Comparison of ENCODE assay signal across 14 mouse cellular contexts in the genomic region with DNA sequence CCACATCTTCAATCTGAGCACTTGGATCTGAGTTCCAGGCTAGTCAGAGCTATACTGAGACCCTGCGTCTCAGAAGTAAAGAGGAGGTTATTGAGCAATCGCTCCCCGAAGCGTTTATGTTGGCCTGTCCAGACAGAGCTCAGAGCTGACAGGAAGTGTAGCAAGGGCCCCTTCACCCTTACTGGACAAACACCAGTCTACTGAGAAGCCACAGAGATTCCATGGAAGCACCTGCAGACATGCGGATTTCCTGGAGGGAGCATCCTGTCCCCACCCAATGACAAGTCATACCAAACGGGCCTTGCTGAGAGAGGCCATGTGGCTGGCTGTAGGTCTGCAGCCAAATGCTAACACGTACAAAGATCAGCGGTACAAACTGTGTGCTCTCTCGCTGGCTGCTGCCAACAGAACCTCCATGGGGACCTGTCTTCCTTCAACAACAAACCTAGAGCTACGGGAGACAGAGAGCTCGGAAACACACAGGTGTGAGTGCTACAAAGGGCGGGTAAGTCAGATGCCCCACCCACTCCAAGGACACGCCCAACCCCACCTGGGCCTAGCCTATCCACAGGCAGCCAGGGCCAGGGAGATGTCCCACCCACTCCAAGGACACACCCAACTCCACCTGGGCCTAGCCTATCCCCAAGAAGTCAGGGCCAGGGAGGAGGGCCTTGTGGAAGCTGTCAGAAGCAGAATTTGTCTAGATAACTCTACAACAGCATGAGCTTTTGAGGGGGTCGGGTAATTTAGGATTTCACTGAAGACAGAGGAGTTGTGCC. TPM values are rescaled to one million over a fixed set of nuclear protein-coding genes. Genes with fewer than 3 reads are reported as not detected.
A peak's percentile ranks its signal among the peaks of the same experiment; 100 is the strongest.
DNase-seq lines count a peak whose midpoint lies in the region; ATAC-seq and TF ChIP-seq lines count a peak whose summit lies in the region.
"Had no signal": no experiment of that assay in that cellular context is flagged by ENCODE, and none has a peak within 500 bp of the region (broad histone marks: within the 10 kb centered on the region; RNA-seq: fewer than 3 reads in every experiment).

No protein-coding gene starts in this region.

- H3K9me3 ChIP-seq in limb, embryonic 11.5 days (ENCODE audit: control insufficient read depth, low read length), result no peaks in the 10 kb centered on the region
- no peaks in the 10 kb centered on the region for H3K9me3 ChIP-seq in limb, embryonic 10.5 days (replicated peaks)
- no peaks in the 10 kb centered on the region for H3K9me3 ChIP-seq in heart, postnatal 0 days (replicated peaks; ENCODE audit: control insufficient read depth, low read length)
- no peaks in the 10 kb centered on the region for H3K9me3 ChIP-seq in neural tube, embryonic 15.5 days (replicated peaks)

- ATAC-seq in limb, embryonic 11.5 days (ENCODE audit: insufficient number of reproducible peaks, low FRiP score, low TSS enrichment, low read depth), result peak; percentile 39; the same call in 1 of the 2 replicates
- ATAC-seq in heart, postnatal 0 days (ENCODE audit: insufficient read depth, low read depth), result 0 out of 2 replicates have a peak, but pooled peaks have one; percentile 3
- 0 out of 2 replicates have a peak, but pooled peaks have one; percentile 29 for ATAC-seq in megakaryocyte progenitor cell, adult 5-6 weeks (replicated peaks; ENCODE audit: poor library complexity)
- no peak for ATAC-seq in neural tube, embryonic 15.5 days (ENCODE audit: low FRiP score)
- ATAC-seq: CD4-positive, CD25-positive, alpha-beta regulatory T cell, adult 4 months had no signal

- peak overlapping the region; percentile 2; the same call in 1 of the 2 replicates for H3K27ac ChIP-seq in heart, adult 2 months
- no peak overlapping the region for H3K27ac ChIP-seq in limb, embryonic 11.5 days (replicated peaks; ENCODE audit: low read depth, low read length)
- no peak overlapping the region for H3K27ac ChIP-seq in limb, embryonic 10.5 days
- H3K27ac ChIP-seq in heart, postnatal 0 days (ENCODE audit: low read depth), result peak overlapping the region; percentile 56
- no peak overlapping the region for H3K27ac ChIP-seq in neural tube, embryonic 15.5 days (replicated peaks)
- H3K27ac ChIP-seq: kidney, postnatal 0 days; macrophage had no signal

- no peaks in the 10 kb centered on the region for H3K79me2 ChIP-seq in heart, adult 2 months (replicated peaks; ENCODE audit: control insufficient read depth, insufficient read depth, low read length)

- no peak for TF ChIP-seq POLR2A in heart, adult 2 months (IDR thresholded peaks at IDR 0.05; ENCODE audit: insufficient read depth, low read depth, low read length)

- no peak overlapping the region for H3K4me3 ChIP-seq in heart, adult 2 months
- H3K4me3 ChIP-seq in limb, embryonic 11.5 days (ENCODE audit: low read depth, low read length), result no peak overlapping the region
- no peak overlapping the region for H3K4me3 ChIP-seq in limb, embryonic 10.5 days
- no peak overlapping the region for H3K4me3 ChIP-seq in heart, postnatal 0 days (ENCODE audit: low read depth, low read length)
- no peak overlapping the region for H3K4me3 ChIP-seq in neural tube, embryonic 15.5 days (replicated peaks)
- H3K4me3 ChIP-seq: myocyte had no signal

- intact Hi-C loops in heart, adult 2 months (cut with DNase I), result loop anchor here (5.0 kb wide), 2 partner anchors 42 to 73 kb away; no protein-coding TSS in a partner anchor

- no peak overlapping the region for H3K9ac ChIP-seq in heart, adult 2 months (ENCODE audit: low read depth, low read length)
- no peak overlapping the region for H3K9ac ChIP-seq in limb, embryonic 11.5 days (ENCODE audit: low read length)
- H3K9ac ChIP-seq in heart, postnatal 0 days (replicated peaks; ENCODE audit: low read depth, low read length), result no peak overlapping the region
- no peak overlapping the region for H3K9ac ChIP-seq in neural tube, embryonic 15.5 days (replicated peaks)

- peak in 1 of 2 experiments; percentile 25 for DNase-seq in heart, adult 2 months
- DNase-seq in heart, postnatal 4 days, result no peak
- no peak for DNase-seq in limb, embryonic 11.5 days (ENCODE audit: low spot score)
- no peak for DNase-seq in limb, embryonic 10.5 days (ENCODE audit: low spot score)
- no peak for DNase-seq in heart, postnatal 0 days (ENCODE audit: low spot score)
- no peak for DNase-seq in right cerebral cortex, postnatal 4 days
- DNase-seq: adrenal gland, postnatal 25 days; thymus, postnatal 4 days had no signal

- H3K4me2 ChIP-seq in limb, embryonic 11.5 days (ENCODE audit: low read depth, severe bottlenecking), result no peak overlapping the region
- no peak overlapping the region for H3K4me2 ChIP-seq in heart, postnatal 0 days (ENCODE audit: low read depth, low read length)
- H3K4me2 ChIP-seq in neural tube, embryonic 15.5 days, result no peak overlapping the region

- WGBS in heart, adult 2 months, result 48% methylated on average over 14 of the region's 14 CpGs
- WGBS in limb, embryonic 11.5 days, result 83% methylated on average over 14 of the region's 14 CpGs
- WGBS in limb, embryonic 10.5 days, result 87% methylated on average over 14 of the region's 14 CpGs
- WGBS in heart, postnatal 0 days, result 62% methylated on average over 14 of the region's 14 CpGs
- 82% methylated on average over 14 of the region's 14 CpGs for WGBS in neural tube, embryonic 15.5 days

- no peaks in the 10 kb centered on the region for H3K27me3 ChIP-seq in heart, adult 2 months (ENCODE audit: control insufficient read depth, insufficient read depth, low read length)
- H3K27me3 ChIP-seq in limb, embryonic 11.5 days (ENCODE audit: control insufficient read depth, insufficient read depth, low read length), result no peaks in the 10 kb centered on the region
- 0 out of 2 replicates have a peak, but pooled peaks cover 3% of the 10 kb centered on the region for H3K27me3 ChIP-seq in limb, embryonic 10.5 days (ENCODE audit: low read depth, poor library complexity, severe bottlenecking)
- no peaks in the 10 kb centered on the region for H3K27me3 ChIP-seq in heart, postnatal 0 days (ENCODE audit: control insufficient read depth, insufficient read depth, low read length)
- H3K27me3 ChIP-seq in neural tube, embryonic 15.5 days (replicated peaks), result no peaks in the 10 kb centered on the region

- TF ChIP-seq EP300 in heart, adult 2 months (IDR thresholded peaks at IDR 0.05; ENCODE audit: insufficient read depth, low read depth, low read length), result no peak
- TF ChIP-seq EP300 in heart, postnatal 0 days (IDR thresholded peaks at IDR 0.05; ENCODE audit: low read depth), result no peak

- no peak for TF ChIP-seq CTCF in heart, adult 2 months (IDR thresholded peaks at IDR 0.05)
- TF ChIP-seq CTCF in heart, postnatal 0 days (IDR thresholded peaks at IDR 0.05; ENCODE audit: low read depth), result no peak

- H3K4me1 ChIP-seq in heart, adult 2 months (ENCODE audit: control insufficient read depth, insufficient read depth, low read length), result peaks cover 5% of the 10 kb centered on the region; the same call in 1 of the 2 replicates
- H3K4me1 ChIP-seq in limb, embryonic 11.5 days (ENCODE audit: control insufficient read depth, insufficient read depth, low read length), result no peaks in the 10 kb centered on the region
- H3K4me1 ChIP-seq in limb, embryonic 10.5 days, result peaks cover 20% of the 10 kb centered on the region
- H3K4me1 ChIP-seq in heart, postnatal 0 days (ENCODE audit: control insufficient read depth, insufficient read depth), result peaks cover 38% of the 10 kb centered on the region
- H3K4me1 ChIP-seq in neural tube, embryonic 15.5 days, result peaks cover 27% of the 10 kb centered on the region

- H3K36me3 ChIP-seq in heart, adult 2 months (ENCODE audit: control insufficient read depth, insufficient read depth, low read length), result peaks cover 7% of the 10 kb centered on the region
- no peaks in the 10 kb centered on the region for H3K36me3 ChIP-seq in limb, embryonic 11.5 days (ENCODE audit: control insufficient read depth, insufficient read depth, low read length)
- H3K36me3 ChIP-seq in limb, embryonic 10.5 days, result no peaks in the 10 kb centered on the region
- H3K36me3 ChIP-seq in heart, postnatal 0 days (replicated peaks; ENCODE audit: control insufficient read depth, insufficient read depth, low read length), result peaks cover 15% of the 10 kb centered on the region
- no peaks in the 10 kb centered on the region for H3K36me3 ChIP-seq in neural tube, embryonic 15.5 days

RNA-seq across cellular contexts. Expression of a gene that starts 45.4 kb away (rescaled TPM):
- 10 to 100 TPM; 46.2 to 57.3 TPM for total RNA-seq in heart, adult 2 months (2021)
- 12.1 and 21.7 TPM in 2 replicates for polyA plus RNA-seq in heart, adult 2 months (2012; rRNA removed)
- 10 to 100 TPM; 57.6 to 58.0 TPM for total RNA-seq in heart, postnatal 4 days (2021)
- 1.1 and 1.2 TPM in 2 replicates for polyA plus RNA-seq in limb, embryonic 11.5 days (2014; fragmentation: Nextera tagmentation; extraction: Ambion mirVana)
- 0.28 and 0.46 TPM in 2 replicates for polyA plus RNA-seq in limb, embryonic 10.5 days (2016; fragmentation: Nextera tagmentation; extraction: Ambion mirVana)
- total RNA-seq in heart, postnatal 0 days (2014; rRNA removed; ENCODE audit: low replicate concordance), result 23.1 and 31.5 TPM in 2 replicates
- polyA plus RNA-seq in heart, postnatal 0 days (2015; fragmentation: Nextera tagmentation; extraction: Ambion mirVana), result 17.3 and 17.8 TPM in 2 replicates
- not detected in 2 replicates for total RNA-seq in megakaryocyte progenitor cell, adult 5-6 weeks (2015)
- total RNA-seq in megakaryocyte progenitor cell, adult 5-6 weeks (2017), result not detected in 2 replicates
- polyA plus RNA-seq in neural tube, embryonic 15.5 days (2015; fragmentation: Nextera tagmentation; extraction: Ambion mirVana), result 9.1 and 9.7 TPM in 2 replicates

Comparison
In these comparisons a context has a peak if more than half of its experiments do, and no peak if none do; other contexts are left out.
1. H3K27ac ChIP-seq: peak in heart, adult 2 months (single experiment) and heart, postnatal 0 days (single experiment); none in limb, embryonic 11.5 days (single experiment), limb, embryonic 10.5 days (single experiment) and neural tube, embryonic 15.5 days (single experiment).